Mouse (Mus musculus): ENCODE measurements around the gene Gm20517. TPM values are rescaled to one million over a fixed set of nuclear protein-coding genes. Genes with fewer than 3 reads are reported as not detected.

The Gm20517 gene
- polyA plus RNA-seq, 2 experiments, result 0.86 TPM

DNA sequence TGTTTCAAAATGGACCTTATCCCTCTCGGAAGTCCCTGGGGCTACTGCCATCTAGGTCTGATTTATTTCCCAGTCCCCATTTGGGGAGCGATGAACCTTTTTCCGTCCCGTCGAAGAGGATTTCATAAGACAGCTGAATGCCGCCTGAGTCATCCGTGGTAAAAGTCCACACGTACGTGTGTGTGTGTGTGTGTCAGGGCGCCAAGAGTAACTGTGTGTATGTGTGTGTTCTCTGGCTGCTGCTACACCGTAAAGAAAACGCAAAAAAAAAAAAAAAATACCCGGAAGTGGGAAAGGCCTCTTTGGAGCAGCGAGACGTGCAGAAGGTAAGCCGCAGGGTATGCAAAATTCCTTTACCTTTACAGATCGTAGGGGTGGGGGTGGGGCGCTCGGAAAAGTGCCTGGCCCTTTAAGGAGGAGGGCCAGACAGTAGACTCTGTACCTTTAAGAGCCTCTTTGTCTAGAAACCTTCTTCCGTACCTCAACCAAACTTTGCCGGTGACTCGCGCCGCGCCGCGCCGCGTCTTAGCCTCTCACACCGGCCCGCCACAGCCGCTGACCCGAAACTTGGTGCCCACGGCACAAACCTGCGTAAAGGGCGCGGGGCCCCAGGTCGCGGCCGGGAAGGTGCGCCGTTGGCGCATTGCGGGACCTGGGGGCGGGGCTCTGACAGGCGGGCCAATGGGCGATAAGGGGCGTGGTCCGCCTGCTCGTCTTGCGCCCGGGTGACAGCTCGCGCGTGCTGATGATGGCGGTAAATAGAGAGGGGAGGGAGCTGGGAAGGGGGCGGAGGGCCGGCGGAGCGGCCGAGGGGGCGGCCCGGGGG is 17.7 kb downstream of the Gm20517 start:
- WGBS (ENCODE audit: insufficient replicate concordance), result under 1% methylated on average over 63 of the region's 63 CpGs
- peak overlapping the region; percentile 100 for H3K4me2 ChIP-seq (ENCODE audit: low read depth)
- peak; percentile 90 for ATAC-seq (ENCODE audit: insufficient read depth)
- DNase-seq (ENCODE audit: low read depth in 3 of 3, low spot score in 3 of 3), result peak; percentile 90 to 91 (median 90)
- peaks cover 16 to 31% of the 10 kb centered on the region in 2 experiments for H3K4me1 ChIP-seq (replicated peaks; ENCODE audit: control insufficient read depth in 2 of 2, insufficient read depth in 2 of 2, low read length in 1 of 2)
- H3K9me3 ChIP-seq (ENCODE audit: control insufficient read depth, low read length), result no peaks in the 10 kb centered on the region
- peak overlapping the region; percentile 92 for H3K9ac ChIP-seq (replicated peaks)
- no peaks in the 10 kb centered on the region for H3K27me3 ChIP-seq (ENCODE audit: control insufficient read depth, insufficient read depth, low read length)
- peak overlapping the region; percentile 64 to 97 for H3K4me3 ChIP-seq (ENCODE audit: insufficient read depth in 1 of 2, low read depth in 2 of 2, low read length in 2 of 2)
- H3K36me3 ChIP-seq (replicated peaks; ENCODE audit: control insufficient read depth, insufficient read depth, low read depth), result peaks cover 19% of the 10 kb centered on the region
- peak overlapping the region; percentile 91 for H3K27ac ChIP-seq
- TF ChIP-seq CTCF (IDR thresholded peaks at IDR 0.05; ENCODE audit: low read depth) (no peak), EP300 (IDR thresholded peaks at IDR 0.05; ENCODE audit: low read depth) (peak; percentile 48)

DNA sequence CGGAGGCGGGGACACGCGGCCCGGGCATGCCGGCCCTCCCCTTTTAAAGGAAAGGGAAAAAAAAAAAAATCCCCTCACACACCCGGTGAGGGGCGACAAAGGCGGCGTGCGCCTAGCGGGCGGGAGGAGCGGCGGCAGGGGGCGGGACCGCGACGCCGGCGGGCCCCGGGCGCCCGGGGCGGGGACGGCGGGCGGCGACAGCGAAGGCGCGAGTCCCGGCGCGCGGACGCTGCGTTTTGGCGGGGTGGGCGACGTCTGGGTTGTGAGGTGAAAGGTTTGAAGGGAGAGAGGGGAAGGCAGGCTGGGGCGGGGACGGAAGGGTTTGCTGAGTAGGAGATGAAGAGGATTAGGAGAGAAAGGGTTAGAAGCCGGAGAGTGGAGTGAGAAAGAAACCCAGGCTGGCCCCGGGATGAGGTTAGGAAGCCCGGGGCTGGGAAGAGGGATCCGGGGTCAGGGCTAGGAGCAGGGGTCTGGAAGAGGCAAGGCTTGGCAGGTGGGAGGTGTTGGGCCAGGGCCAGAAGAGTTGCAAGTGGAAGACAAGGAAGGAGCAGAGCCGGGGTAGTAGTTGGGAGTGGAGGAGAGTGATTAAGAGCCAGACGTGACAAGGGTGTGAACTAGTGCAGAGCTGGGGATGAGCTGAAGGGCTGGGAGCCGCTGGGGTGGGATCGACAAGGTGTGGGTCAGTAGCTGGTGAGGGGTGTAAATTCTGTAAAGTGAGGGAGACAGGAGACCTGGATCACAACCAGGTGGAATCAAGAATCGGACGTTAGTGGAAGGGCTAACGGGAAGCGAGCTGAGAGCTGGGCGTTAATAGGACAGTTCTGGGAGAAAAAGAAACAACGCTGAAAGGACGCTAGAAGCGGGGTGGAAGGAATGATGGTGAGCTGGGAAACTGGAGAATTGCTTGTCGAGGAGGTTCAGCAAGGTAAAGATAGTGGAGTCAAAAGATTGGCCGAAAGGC is 18.6 kb downstream of the Gm20517 start:
- H3K4me3 ChIP-seq (ENCODE audit: insufficient read depth in 1 of 2, low read depth in 2 of 2, low read length in 2 of 2), result peak overlapping the region; percentile 64 to 97
- TF ChIP-seq EP300 (IDR thresholded peaks at IDR 0.05; ENCODE audit: low read depth), result no peak
- TF ChIP-seq CTCF (IDR thresholded peaks at IDR 0.05; ENCODE audit: low read depth), result peak; percentile 11; the same call in 1 of the 2 replicates
- WGBS (ENCODE audit: insufficient replicate concordance), result under 1% methylated on average over 61 of the region's 61 CpGs
- peaks cover 17 to 35% of the 10 kb centered on the region in 2 experiments for H3K4me1 ChIP-seq (replicated peaks; ENCODE audit: control insufficient read depth in 2 of 2, insufficient read depth in 2 of 2, low read length in 1 of 2)
- peak overlapping the region; percentile 92 for H3K9ac ChIP-seq (replicated peaks)
- ATAC-seq (ENCODE audit: insufficient read depth) (peak; percentile 60), DNase-seq (ENCODE audit: low read depth in 3 of 3, low spot score in 3 of 3) (peak; percentile 44 to 49 (median 49))
- H3K4me2 ChIP-seq (ENCODE audit: low read depth), result peak overlapping the region; percentile 100
- H3K27ac ChIP-seq, result peak overlapping the region; percentile 91
- H3K9me3 ChIP-seq (ENCODE audit: control insufficient read depth, low read length), result no peaks in the 10 kb centered on the region
- no peaks in the 10 kb centered on the region for H3K27me3 ChIP-seq (ENCODE audit: control insufficient read depth, insufficient read depth, low read length)
- H3K36me3 ChIP-seq (replicated peaks; ENCODE audit: control insufficient read depth, insufficient read depth, low read depth), result peaks cover 13% of the 10 kb centered on the region

DNA sequence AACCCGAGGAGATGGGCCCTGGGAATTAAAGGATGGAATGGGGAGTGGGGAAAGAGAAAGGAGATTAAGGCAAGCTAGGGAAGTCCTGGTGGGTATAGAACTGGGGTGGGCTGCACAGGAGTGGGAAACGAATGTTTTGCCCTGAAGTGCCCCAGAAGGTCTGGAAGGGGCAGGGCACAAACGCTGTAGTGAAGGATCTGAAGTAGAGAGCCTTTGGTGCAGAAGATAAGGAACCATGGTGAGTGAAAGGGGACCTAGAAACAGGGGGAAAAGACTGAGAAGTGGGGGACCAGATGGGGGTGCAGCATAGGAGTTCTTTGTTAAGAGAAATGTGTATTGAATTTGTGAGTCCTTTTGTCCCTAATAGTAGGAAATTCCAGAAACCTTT is 19.3 kb downstream of the Gm20517 start, which contains the start of gene Usp49:
TSS of gene Usp49 (plus strand) at position 13 of the 388 bp plus-strand sequence.
- peaks cover 7% of the 10 kb centered on the region for H3K36me3 ChIP-seq (replicated peaks; ENCODE audit: control insufficient read depth, insufficient read depth, low read depth)
- H3K9ac ChIP-seq (replicated peaks), result peak within 1 kb of the TSS; percentile 92
- ATAC-seq (ENCODE audit: insufficient read depth), result no peak
- H3K9me3 ChIP-seq (ENCODE audit: control insufficient read depth, low read length), result no peaks in the 10 kb centered on the region
- no peak for DNase-seq (ENCODE audit: low read depth in 3 of 3, low spot score in 3 of 3)
- H3K4me2 ChIP-seq (ENCODE audit: low read depth), result peak within 1 kb of the TSS; percentile 100
- H3K4me3 ChIP-seq (ENCODE audit: insufficient read depth in 1 of 2, low read depth in 2 of 2, low read length in 2 of 2), result peak within 1 kb of the TSS; percentile 64 to 97
- H3K27ac ChIP-seq, result peak within 1 kb of the TSS; percentile 91
- no peak for TF ChIP-seq EP300 (IDR thresholded peaks at IDR 0.05; ENCODE audit: low read depth)
- no peak for TF ChIP-seq CTCF (IDR thresholded peaks at IDR 0.05; ENCODE audit: low read depth)
- no peaks in the 10 kb centered on the region for H3K27me3 ChIP-seq (ENCODE audit: control insufficient read depth, insufficient read depth, low read length)
- WGBS (ENCODE audit: insufficient replicate concordance), result 0% methylated on average over 3 of the region's 3 CpGs
- peaks cover 17 to 35% of the 10 kb centered on the region in 2 experiments for H3K4me1 ChIP-seq (replicated peaks; ENCODE audit: control insufficient read depth in 2 of 2, insufficient read depth in 2 of 2, low read length in 1 of 2)

DNA sequence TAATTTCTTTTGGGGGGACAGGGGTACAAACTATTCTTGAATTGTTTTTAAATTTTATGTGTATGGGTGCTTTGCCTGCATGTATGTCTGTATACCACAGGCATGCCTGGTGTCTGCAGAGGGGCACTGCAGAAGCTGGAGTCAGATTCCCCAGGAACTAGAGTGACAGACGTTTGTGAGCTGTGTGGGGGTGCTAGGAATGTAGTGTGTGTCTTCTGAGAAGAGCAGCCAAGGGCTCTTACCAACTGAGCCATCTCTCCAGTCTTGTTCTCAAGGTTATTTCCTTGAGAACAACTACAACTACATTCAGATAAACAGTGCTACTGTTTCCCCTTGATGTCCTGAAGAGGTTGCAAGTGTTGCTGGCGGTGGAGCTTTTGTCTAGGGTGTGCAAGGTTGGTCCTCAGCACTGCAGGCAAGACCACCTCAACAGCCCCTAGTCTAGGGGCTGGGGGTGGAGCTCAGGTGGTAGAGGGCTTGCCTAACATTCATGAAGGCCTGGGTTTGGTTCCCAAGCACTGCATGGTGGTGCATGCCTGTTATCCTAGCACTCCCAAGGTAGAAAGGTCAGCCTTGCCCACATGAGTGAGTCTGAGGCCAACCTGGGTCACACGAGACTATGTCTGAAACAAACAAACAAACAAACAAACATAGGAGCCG is 20.9 kb downstream of the Gm20517 start:
- H3K27ac ChIP-seq, result no peak overlapping the region
- H3K4me1 ChIP-seq (replicated peaks; ENCODE audit: control insufficient read depth in 2 of 2, insufficient read depth in 2 of 2, low read length in 1 of 2), result peaks cover 17 to 35% of the 10 kb centered on the region in 2 experiments
- peaks cover 3% of the 10 kb centered on the region for H3K36me3 ChIP-seq (replicated peaks; ENCODE audit: control insufficient read depth, insufficient read depth, low read depth)
- 71% methylated on average over 4 of the region's 4 CpGs for WGBS (ENCODE audit: insufficient replicate concordance)
- DNase-seq (ENCODE audit: low read depth in 3 of 3, low spot score in 3 of 3), result no peak
- H3K9me3 ChIP-seq (ENCODE audit: control insufficient read depth, low read length), result no peaks in the 10 kb centered on the region
- H3K9ac ChIP-seq (replicated peaks), result no peak overlapping the region
- H3K4me3 ChIP-seq (ENCODE audit: insufficient read depth in 1 of 2, low read depth in 2 of 2, low read length in 2 of 2), result no peak overlapping the region
- no peak for ATAC-seq (ENCODE audit: insufficient read depth)
- no peak overlapping the region; the same call in none of the 2 replicates for H3K4me2 ChIP-seq (ENCODE audit: low read depth)
- TF ChIP-seq EP300 (IDR thresholded peaks at IDR 0.05; ENCODE audit: low read depth), result no peak
- no peak for TF ChIP-seq CTCF (IDR thresholded peaks at IDR 0.05; ENCODE audit: low read depth)
- H3K27me3 ChIP-seq (ENCODE audit: control insufficient read depth, insufficient read depth, low read length), result no peaks in the 10 kb centered on the region

All from liver, embryonic 14.5 days (tissue).